Mouse (Mus musculus): ENCODE results near the gene Rtl1. TPM values are rescaled to one million over a fixed set of nuclear protein-coding genes. Genes with fewer than 3 reads are reported as not detected.
A peak's percentile ranks its signal among the peaks of the same experiment; 100 is the strongest.

The Rtl1 gene
- polyA plus RNA-seq, 1 experiment from 2014 or later = 0.98 TPM

- H3K9me3 ChIP-seq (ENCODE audit: control insufficient read depth, low read length) = peaks cover 21% of the 10 kb centered on the region
- whole genome bisulfite sequencing = 42% methylated on average over 30 of the region's 30 CpGs
- no peaks in the 10 kb centered on the region for H3K27me3 ChIP-seq (replicated peaks; ENCODE audit: control insufficient read depth, insufficient read depth, low read length)
- H3K4me2 ChIP-seq (ENCODE audit: low read depth, low read length) = peak overlapping the region; percentile 47
- peak overlapping the region; percentile 53 for H3K4me3 ChIP-seq (ENCODE audit: low read length)
- H3K36me3 ChIP-seq (ENCODE audit: control insufficient read depth, insufficient read depth, low read length) = no peaks in the 10 kb centered on the region; the same call in 1 of the 2 replicates
- H3K4me1 ChIP-seq (ENCODE audit: control insufficient read depth, insufficient read depth, low read length) = 0 out of 2 replicates have a peak, but pooled peaks cover 5% of the 10 kb centered on the region
- peak overlapping the region; percentile 69 for H3K9ac ChIP-seq (ENCODE audit: low read depth, low read length)
- peak; percentile 52; the same call in 1 of the 2 replicates for ATAC-seq
- H3K27ac ChIP-seq (ENCODE audit: low read length) = peak overlapping the region; percentile 36
Measured at GRCm38 (mm10) chr12:109540739-109541539, 59.2 kb downstream of the Rtl1 start.

GRCm38 (mm10) chr12:109539950-109540349, 60.2 kb downstream of the Rtl1 start:
- Histone ChIP-seq H3K9me3 (ENCODE audit: control insufficient read depth, low read length) (peaks cover 21% of the 10 kb centered on the region), H3K4me2 (ENCODE audit: low read depth, low read length) (peak overlapping the region; percentile 47), H3K27me3 (replicated peaks; ENCODE audit: control insufficient read depth, insufficient read depth, low read length) (no peaks in the 10 kb centered on the region), H3K4me3 (ENCODE audit: low read length) (peak overlapping the region; percentile 53), H3K9ac (ENCODE audit: low read depth, low read length) (0 out of 2 replicates have a peak overlapping the region, but pooled peaks have one; percentile 43), H3K36me3 (ENCODE audit: control insufficient read depth, insufficient read depth, low read length) (no peaks in the 10 kb centered on the region), H3K27ac (ENCODE audit: low read length) (no peak overlapping the region), H3K4me1 (ENCODE audit: control insufficient read depth, insufficient read depth, low read length) (peaks cover 9% of the 10 kb centered on the region; the same call in 1 of the 2 replicates)
- 55% methylated on average over 13 of the region's 13 CpGs for WGBS
- ATAC-seq = no peak

MicroRNAs within 50 kb of the gene (microRNA counts, 519-probe panel; counts per million panel counts)
- microRNA mmu-miR-1188 (1,481 counts per million, percentile 11 among the panel's probes with 10 or more counts), microRNA mmu-miR-127 (3,367 counts per million, percentile 86 among the panel's probes with 10 or more counts), microRNA mmu-miR-136 (3,730 counts per million, percentile 93 among the panel's probes with 10 or more counts), microRNA mmu-miR-1906 (1,796 counts per million, percentile 29 among the panel's probes with 10 or more counts), microRNA mmu-miR-337-3p (1,904 counts per million, percentile 38 among the panel's probes with 10 or more counts), microRNA mmu-miR-337-5p (1,588 counts per million, percentile 16 among the panel's probes with 10 or more counts), microRNA mmu-miR-341 (35.7 counts per million), microRNA mmu-miR-370 (2,189 counts per million, percentile 51 among the panel's probes with 10 or more counts), microRNA mmu-miR-431 (3,212 counts per million, percentile 83 among the panel's probes with 10 or more counts), microRNA mmu-miR-432 (1,225 counts per million, percentile 6 among the panel's probes with 10 or more counts), microRNA mmu-miR-433 (3,099 counts per million, percentile 79 among the panel's probes with 10 or more counts), microRNA mmu-miR-434-3p (3,337 counts per million, percentile 85 among the panel's probes with 10 or more counts), microRNA mmu-miR-434-5p (2,701 counts per million, percentile 67 among the panel's probes with 10 or more counts), microRNA mmu-miR-493 (2,034 counts per million, percentile 44 among the panel's probes with 10 or more counts), microRNA mmu-miR-540-3p (1,416 counts per million, percentile 10 among the panel's probes with 10 or more counts), microRNA mmu-miR-540-5p (35.7 counts per million), microRNA mmu-miR-665 (1,576 counts per million, percentile 15 among the panel's probes with 10 or more counts), microRNA mmu-miR-673-3p (35.7 counts per million), microRNA mmu-miR-673-5p (2,005 counts per million, percentile 42 among the panel's probes with 10 or more counts), microRNA mmu-miR-770-3p (2,005 counts per million, percentile 42 among the panel's probes with 10 or more counts), microRNA mmu-miR-770-5p (1,755 counts per million, percentile 27 among the panel's probes with 10 or more counts)

Small RNAs within 50 kb of the gene (microRNA-seq; reads per million reads assigned to microRNA genes)
- gene Gm23912 (not detected), gene Mir1188 (7.5 reads per million, percentile 20 among the genes with 10 or more reads in this experiment), gene Mir127 (9,079 reads per million, percentile 93 among the genes with 10 or more reads in this experiment), gene Mir136 (not detected), gene Mir1906-1 (not detected), gene Mir3070a (4.1 reads per million, percentile 11 among the genes with 10 or more reads in this experiment), gene Mir3070b (not detected), gene Mir3071 (not detected), gene Mir337 (not detected), gene Mir341 (751 reads per million, percentile 71 among the genes with 10 or more reads in this experiment), gene Mir3544 (not detected), gene Mir370 (381 reads per million, percentile 65 among the genes with 10 or more reads in this experiment), gene Mir431 (3,698 reads per million, percentile 86 among the genes with 10 or more reads in this experiment), gene Mir432 (not detected), gene Mir433 (860 reads per million, percentile 72 among the genes with 10 or more reads in this experiment), gene Mir434 (1,745 reads per million, percentile 79 among the genes with 10 or more reads in this experiment), gene Mir493 (65.6 reads per million, percentile 43 among the genes with 10 or more reads in this experiment), gene Mir540 (558 reads per million, percentile 68 among the genes with 10 or more reads in this experiment), gene Mir665 (387 reads per million, percentile 65 among the genes with 10 or more reads in this experiment), gene Mir673 (118 reads per million, percentile 50 among the genes with 10 or more reads in this experiment), gene Mir770 (107 reads per million, percentile 48 among the genes with 10 or more reads in this experiment)

Other genes starting within 250 kb of the Rtl1 start
- 325 and 385 TPM in 2 replicates for gene Dlk1, start 147.5 kb downstream of the Rtl1 start, polyA plus RNA-seq (2015; fragmentation: Nextera tagmentation; extraction: Ambion mirVana)

All from intestine, embryonic 16.5 days (tissue).